Mouse (Mus musculus): ENCODE measurements around the gene Ftl1-ps1. TPM values are rescaled to one million over a fixed set of nuclear protein-coding genes. Genes with fewer than 3 reads are reported as not detected.

Ftl1-ps1 gene
- total RNA-seq (2014; rRNA removed; ENCODE audit: low replicate concordance) (46.2 and 61.1 TPM in 2 replicates), polyA plus RNA-seq (2015; fragmentation: Nextera tagmentation; extraction: Ambion mirVana) (43.1 and 44.0 TPM in 2 replicates)

DNA sequence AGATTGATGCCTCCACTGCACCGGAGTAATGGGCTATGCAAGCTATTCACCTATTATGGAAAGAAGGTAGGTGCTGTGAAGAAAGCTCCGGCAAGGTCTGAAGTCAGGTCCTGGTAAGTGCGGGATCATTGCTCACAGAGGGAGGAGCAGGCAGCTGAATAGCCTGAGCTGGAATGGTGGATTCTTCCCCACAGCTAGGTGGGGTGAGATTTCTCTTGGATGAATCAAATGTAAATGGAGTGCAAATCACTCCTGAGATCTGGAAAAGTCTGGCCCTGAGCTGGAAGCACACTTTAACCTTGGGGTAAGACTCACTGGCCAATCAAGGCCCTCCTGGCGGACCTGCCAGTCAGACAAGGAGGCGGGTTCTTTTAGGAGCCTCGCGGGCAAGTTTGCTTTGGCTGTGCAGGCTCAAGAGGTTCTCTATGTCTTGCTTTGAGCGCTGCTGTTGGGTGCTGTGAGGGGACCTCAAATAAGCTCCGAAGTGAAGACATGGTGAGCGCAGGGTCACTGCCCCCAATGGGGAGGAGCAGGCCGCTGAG is at the start of gene Ftl1-ps1:
Gene Ftl1-ps1 (plus strand): TSS at position 397 of the 542 bp plus-strand sequence.
- Histone ChIP-seq H3K4me2 (ENCODE audit: low read depth, low read length) (peak within 1 kb of the TSS; percentile 44), H3K36me3 (replicated peaks; ENCODE audit: control insufficient read depth, insufficient read depth, low read length) (no peaks in the 10 kb centered on the region), H3K27ac (ENCODE audit: low read depth) (no peak within 1 kb of the TSS), H3K27me3 (ENCODE audit: control insufficient read depth, insufficient read depth, low read length) (no peaks in the 10 kb centered on the region), H3K4me3 (ENCODE audit: low read depth, low read length) (no peak within 1 kb of the TSS), H3K9me3 (replicated peaks; ENCODE audit: control insufficient read depth, low read length) (no peaks in the 10 kb centered on the region), H3K4me1 (ENCODE audit: control insufficient read depth, insufficient read depth) (no peaks in the 10 kb centered on the region), H3K9ac (replicated peaks; ENCODE audit: low read depth, low read length) (no peak within 1 kb of the TSS)
- TF ChIP-seq EP300 (IDR thresholded peaks at IDR 0.05; ENCODE audit: low read depth) (no peak), CTCF (IDR thresholded peaks at IDR 0.05; ENCODE audit: low read depth) (no peak)
- ATAC-seq (ENCODE audit: insufficient read depth, low read depth) = no peak
- WGBS = 10% methylated on average over 11 of the region's 11 CpGs
- no peak for DNase-seq (ENCODE audit: low spot score)

DNA sequence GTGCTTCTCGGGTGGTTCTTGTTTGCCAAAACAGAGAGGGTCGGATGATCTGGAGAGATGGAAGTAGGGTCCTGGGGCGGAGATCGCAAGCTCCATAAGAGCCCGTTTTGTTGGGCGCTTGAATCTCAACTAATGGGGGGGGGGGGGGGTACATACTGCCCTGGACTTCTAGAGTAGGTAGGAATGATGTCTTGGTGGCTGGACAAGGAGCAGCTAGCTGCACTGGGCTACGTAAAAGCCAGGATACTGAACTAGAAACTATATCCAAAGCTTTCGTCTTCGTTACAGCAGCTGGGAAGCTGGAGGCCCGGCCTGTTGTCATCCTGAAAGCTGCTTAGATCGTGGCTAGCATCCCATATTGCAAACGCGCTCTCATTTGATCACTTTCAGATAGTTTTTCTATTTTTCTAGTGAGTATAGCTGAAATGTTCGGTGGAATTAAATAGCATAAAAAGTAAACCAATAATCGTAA is 49.0 kb upstream of the Ftl1-ps1 start:
- Histone ChIP-seq H3K27ac (ENCODE audit: low read depth) (peak overlapping the region; percentile 99), H3K4me1 (ENCODE audit: control insufficient read depth, insufficient read depth) (peaks cover 13% of the 10 kb centered on the region), H3K4me2 (ENCODE audit: low read depth, low read length) (peak overlapping the region; percentile 83), H3K9me3 (replicated peaks; ENCODE audit: control insufficient read depth, low read length) (no peaks in the 10 kb centered on the region), H3K27me3 (ENCODE audit: control insufficient read depth, insufficient read depth, low read length) (no peaks in the 10 kb centered on the region), H3K9ac (replicated peaks; ENCODE audit: low read depth, low read length) (peak overlapping the region; percentile 93), H3K36me3 (replicated peaks; ENCODE audit: control insufficient read depth, insufficient read depth, low read length) (peaks cover 20% of the 10 kb centered on the region; the same call in 1 of the 2 replicates), H3K4me3 (ENCODE audit: low read depth, low read length) (peak overlapping the region; percentile 89)
- 1% methylated on average over 15 of the region's 15 CpGs for WGBS
- DNase-seq (ENCODE audit: low spot score) = no peak
- TF ChIP-seq CTCF (IDR thresholded peaks at IDR 0.05; ENCODE audit: low read depth) (no peak), EP300 (IDR thresholded peaks at IDR 0.05; ENCODE audit: low read depth) (no peak)
- ATAC-seq (ENCODE audit: insufficient read depth, low read depth) = peak; percentile 22; the same call in 1 of the 2 replicates

DNA sequence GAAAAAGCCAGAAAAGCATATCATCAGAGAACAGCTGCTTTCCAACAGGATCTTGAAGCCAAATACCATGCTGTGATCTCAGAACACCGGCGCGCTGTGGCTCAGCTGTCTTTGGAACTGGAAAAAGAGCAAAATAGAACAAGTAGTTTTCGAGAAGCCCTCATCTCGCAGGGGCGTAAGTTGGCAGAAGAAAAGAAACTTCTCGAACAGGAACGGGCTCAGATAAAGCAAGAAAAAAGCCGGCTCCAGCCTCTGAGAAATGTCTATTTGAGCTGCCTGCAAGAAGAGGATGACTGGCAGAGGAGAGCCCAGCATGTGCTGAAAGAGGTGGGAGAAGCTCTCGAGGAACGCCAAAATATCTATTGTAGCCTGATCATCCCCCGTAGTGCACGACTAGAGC is 43.0 kb upstream of the Ftl1-ps1 start:
- Histone ChIP-seq H3K27me3 (ENCODE audit: control insufficient read depth, insufficient read depth, low read length) (no peaks in the 10 kb centered on the region), H3K4me2 (ENCODE audit: low read depth, low read length) (no peak overlapping the region), H3K4me1 (ENCODE audit: control insufficient read depth, insufficient read depth) (no peaks in the 10 kb centered on the region), H3K36me3 (replicated peaks; ENCODE audit: control insufficient read depth, insufficient read depth, low read length) (peaks cover 75% of the 10 kb centered on the region), H3K9ac (replicated peaks; ENCODE audit: low read depth, low read length) (no peak overlapping the region), H3K9me3 (replicated peaks; ENCODE audit: control insufficient read depth, low read length) (no peaks in the 10 kb centered on the region), H3K27ac (ENCODE audit: low read depth) (no peak overlapping the region), H3K4me3 (ENCODE audit: low read depth, low read length) (no peak overlapping the region)
- no peak for TF ChIP-seq EP300 (IDR thresholded peaks at IDR 0.05; ENCODE audit: low read depth)
- TF ChIP-seq CTCF (IDR thresholded peaks at IDR 0.05; ENCODE audit: low read depth) = no peak
- DNase-seq (ENCODE audit: low spot score) (no peak), ATAC-seq (ENCODE audit: insufficient read depth, low read depth) (no peak)
- WGBS = 93% methylated on average over 13 of the region's 13 CpGs

DNA sequence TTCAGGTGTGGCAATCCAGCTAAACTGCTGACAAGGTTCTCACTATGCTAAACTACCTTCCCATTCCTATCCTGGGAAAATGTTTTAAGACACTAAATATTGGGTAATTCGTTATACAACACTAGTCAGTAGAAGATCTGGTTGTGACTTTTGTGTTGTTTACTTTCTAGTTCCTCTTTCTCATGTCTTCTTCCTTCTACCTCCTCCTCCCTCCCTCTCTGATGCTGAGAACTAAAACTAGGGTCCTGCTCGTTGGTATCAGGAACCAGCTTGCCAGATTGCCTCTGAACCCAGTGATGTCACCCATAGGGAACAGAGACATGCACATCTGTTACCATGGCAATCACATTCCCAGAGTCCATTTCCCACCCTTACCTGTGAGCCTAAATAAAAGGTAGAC is 37.3 kb upstream of the Ftl1-ps1 start:
- H3K27ac ChIP-seq (ENCODE audit: low read depth) = no peak overlapping the region
- H3K9ac ChIP-seq (replicated peaks; ENCODE audit: low read depth, low read length) = no peak overlapping the region

DNA sequence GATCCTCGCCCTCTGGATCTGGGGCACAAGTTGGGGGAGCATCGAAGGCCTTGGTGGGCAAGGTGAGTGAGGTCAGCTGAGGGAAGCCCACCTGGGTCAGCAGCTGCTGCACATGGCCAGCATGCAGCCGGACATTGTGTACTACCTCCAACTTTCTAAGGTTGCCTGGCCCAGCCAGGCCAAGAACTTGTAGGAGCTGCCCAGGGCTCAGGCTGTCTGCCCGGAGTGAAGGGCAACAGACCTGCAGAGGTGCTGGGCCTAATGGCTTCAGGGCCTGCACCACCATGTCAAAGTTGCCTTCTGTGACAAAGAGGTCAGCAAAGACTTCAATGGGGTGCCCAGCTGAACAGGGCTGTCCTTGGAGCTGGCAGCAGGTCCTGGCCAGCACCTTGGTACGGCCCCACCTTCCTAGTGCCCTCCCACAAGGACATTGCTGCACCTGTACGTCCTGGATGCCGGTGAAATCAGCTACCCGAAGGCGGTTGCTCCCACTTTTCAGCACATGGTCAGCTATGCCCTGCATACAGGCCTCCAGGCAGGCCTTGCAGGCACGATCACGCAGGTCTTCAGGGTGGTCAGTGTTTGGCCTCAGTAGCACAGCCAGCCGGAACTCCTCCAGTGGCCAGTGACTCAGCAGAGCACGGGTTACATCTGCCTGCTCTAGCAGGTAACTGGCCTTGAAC is 36.2 kb upstream of the Ftl1-ps1 start:
- Histone ChIP-seq H3K9me3 (replicated peaks; ENCODE audit: control insufficient read depth, low read length) (no peaks in the 10 kb centered on the region), H3K27me3 (ENCODE audit: control insufficient read depth, insufficient read depth, low read length) (no peaks in the 10 kb centered on the region), H3K4me3 (ENCODE audit: low read depth, low read length) (peak overlapping the region; percentile 42), H3K4me1 (ENCODE audit: control insufficient read depth, insufficient read depth) (peaks cover 11% of the 10 kb centered on the region; the same call in 1 of the 2 replicates), H3K9ac (replicated peaks; ENCODE audit: low read depth, low read length) (peak overlapping the region; percentile 45), H3K27ac (ENCODE audit: low read depth) (peak overlapping the region; percentile 92), H3K4me2 (ENCODE audit: low read depth, low read length) (peak overlapping the region; percentile 66), H3K36me3 (replicated peaks; ENCODE audit: control insufficient read depth, insufficient read depth, low read length) (peaks cover 36% of the 10 kb centered on the region)
- peak; percentile 9 for DNase-seq (ENCODE audit: low spot score)
- TF ChIP-seq EP300 (IDR thresholded peaks at IDR 0.05; ENCODE audit: low read depth) (no peak), CTCF (IDR thresholded peaks at IDR 0.05; ENCODE audit: low read depth) (no peak)
- peak; percentile 57 for ATAC-seq (ENCODE audit: insufficient read depth, low read depth)
- whole genome bisulfite sequencing = 50% methylated on average over 13 of the region's 13 CpGs

More for the DNA sequence above, 37.3 kb upstream of the Ftl1-ps1 start:
- Histone ChIP-seq H3K4me3 (ENCODE audit: low read depth, low read length) (peak overlapping the region; percentile 42; the same call in 1 of the 2 replicates), H3K4me1 (ENCODE audit: control insufficient read depth, insufficient read depth) (peaks cover 11% of the 10 kb centered on the region; the same call in 1 of the 2 replicates), H3K9me3 (replicated peaks; ENCODE audit: control insufficient read depth, low read length) (no peaks in the 10 kb centered on the region), H3K27me3 (ENCODE audit: control insufficient read depth, insufficient read depth, low read length) (no peaks in the 10 kb centered on the region), H3K36me3 (replicated peaks; ENCODE audit: control insufficient read depth, insufficient read depth, low read length) (peaks cover 44% of the 10 kb centered on the region), H3K4me2 (ENCODE audit: low read depth, low read length) (peak overlapping the region; percentile 66)
- no peak for ATAC-seq (ENCODE audit: insufficient read depth, low read depth)
- DNase-seq (ENCODE audit: low spot score) = no peak
- TF ChIP-seq CTCF (IDR thresholded peaks at IDR 0.05; ENCODE audit: low read depth) = no peak
- TF ChIP-seq EP300 (IDR thresholded peaks at IDR 0.05; ENCODE audit: low read depth) = no peak
- WGBS = 57% methylated on average over 2 of the region's 2 CpGs
